Mouse (Mus musculus) c-Kit-negative CD71-positive TER-119-positive erythroid progenitor cells, embryonic 14.5 days (primary cell): ENCODE measurements around the gene Cadm1.

Experiments
- DNase-seq: peaks from one replicate; pipeline ENCODE4 v3.0.0-alpha.2; 2013; ENCODE audit warnings: low read depth, low spot score

Cadm1 gene

DNA sequence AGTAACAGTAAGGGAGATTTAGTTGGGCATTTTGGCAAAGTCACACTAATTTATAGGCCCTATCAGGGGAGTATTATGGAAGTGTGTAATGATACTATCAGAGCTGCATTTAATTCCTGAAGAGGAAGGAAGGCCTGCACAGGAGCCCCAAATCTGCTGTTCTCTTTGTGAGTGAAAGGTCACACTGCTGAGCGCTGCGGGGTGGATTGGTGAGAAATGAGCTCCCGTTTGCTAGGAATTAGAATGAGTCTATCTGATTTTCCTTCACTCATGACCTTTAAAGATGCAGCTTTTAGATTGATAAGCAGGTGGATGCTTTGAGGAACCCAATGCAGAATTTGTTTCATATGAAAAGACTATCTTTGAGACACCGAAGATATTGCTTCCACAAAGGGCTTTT, 208.8 kb downstream of the Cadm1 start:
- DNase-seq, result no peak

DNA sequence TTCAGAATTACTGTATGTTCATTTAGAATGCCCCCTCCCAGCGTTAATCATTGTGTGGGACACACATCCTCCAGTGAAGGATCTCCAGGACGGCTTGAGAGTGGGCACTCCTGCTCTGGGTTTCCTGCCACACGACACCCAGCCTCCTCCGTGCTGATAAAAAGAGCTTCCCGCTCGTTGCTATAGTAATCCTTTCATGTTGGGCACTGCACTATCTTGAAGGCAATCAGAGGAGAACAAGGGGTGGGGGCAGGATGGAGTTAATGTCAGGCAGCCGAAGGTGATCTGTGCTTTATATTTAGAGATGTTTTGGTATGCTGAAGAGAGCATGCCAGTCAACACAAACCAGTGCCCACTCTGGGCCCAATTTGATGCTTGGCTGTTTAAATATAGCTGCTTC, 209.3 kb downstream of the Cadm1 start:
- DNase-seq, result no peak

DNA sequence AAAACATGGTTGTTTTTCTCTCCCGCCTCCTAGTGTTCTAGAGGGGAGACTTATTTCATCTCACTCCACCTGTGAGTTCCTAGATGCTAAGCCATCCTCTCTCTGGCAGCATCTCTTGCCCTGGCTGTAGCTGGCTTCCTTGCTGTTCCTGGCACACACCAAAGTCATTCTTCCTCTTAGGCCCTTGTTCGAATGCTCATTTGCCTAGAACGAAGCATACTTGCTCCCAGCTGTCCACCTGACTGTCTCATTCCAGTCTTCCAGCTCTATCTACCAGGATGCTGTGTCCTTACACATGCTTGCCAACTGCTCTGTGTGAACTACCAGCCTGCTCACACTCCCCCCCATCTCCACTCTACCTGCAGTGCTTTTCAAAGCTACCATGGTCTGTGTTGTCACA, 211.8 kb downstream of the Cadm1 start:
- DNase-seq, result no peak

DNA sequence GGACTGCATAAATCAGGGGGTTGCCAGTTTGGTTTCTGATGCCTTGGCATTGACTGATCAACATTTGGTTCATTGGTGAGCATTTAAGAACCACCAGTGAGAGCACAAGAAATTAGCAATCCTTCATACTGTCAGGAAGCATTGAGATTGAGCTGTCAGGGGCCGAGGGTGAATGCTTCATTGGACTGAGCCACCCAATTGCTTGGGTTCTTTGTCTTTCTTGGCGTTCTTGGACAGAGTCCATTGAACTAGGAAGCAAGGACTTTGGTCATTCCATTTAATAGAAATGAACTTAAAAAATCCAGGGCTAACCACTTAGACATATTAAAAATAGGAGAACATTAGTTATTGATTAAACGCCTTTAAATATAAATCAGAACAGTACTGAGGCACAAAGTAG, 214.9 kb downstream of the Cadm1 start:
- DNase-seq, result no peak

DNA sequence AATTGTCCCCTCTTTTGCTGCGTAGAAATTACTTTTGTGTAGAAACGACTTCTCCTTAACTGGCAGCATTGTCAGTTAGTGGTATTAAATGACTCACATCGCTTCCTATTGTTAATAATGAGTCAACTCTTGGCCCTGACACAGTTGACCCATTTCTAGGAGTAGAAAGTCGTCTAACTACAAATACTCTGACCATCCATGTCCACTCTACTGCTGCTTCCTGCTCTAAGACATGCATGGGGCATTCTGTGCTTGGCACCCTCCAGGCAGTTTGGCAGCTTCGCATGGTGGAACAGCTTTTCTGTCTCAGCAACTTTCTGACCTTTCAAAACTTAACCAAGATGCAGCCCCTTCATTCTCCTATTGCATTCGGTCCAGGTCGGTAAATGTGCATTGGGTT, 215.7 kb downstream of the Cadm1 start:
- no peak for DNase-seq

DNA sequence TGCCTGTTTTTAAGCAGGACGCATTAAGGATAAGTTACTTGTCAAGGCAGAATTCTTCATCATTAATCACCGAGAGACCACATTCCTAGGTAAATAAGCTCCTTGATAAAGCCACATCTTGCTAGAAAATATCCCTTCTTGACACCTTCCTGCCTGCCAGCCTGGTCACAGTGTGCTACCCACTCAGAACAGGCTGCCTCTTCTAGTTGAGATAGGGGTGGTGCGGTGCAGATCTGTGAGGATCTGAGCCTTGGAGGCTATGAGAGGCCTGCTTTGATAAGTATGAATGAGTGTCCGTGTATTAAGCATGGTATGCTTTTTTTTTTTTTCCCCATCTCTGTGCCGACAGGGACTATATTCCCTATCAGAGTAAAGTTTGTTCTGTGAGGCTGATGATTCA, 219.2 kb downstream of the Cadm1 start:
- DNase-seq, result no peak

DNA sequence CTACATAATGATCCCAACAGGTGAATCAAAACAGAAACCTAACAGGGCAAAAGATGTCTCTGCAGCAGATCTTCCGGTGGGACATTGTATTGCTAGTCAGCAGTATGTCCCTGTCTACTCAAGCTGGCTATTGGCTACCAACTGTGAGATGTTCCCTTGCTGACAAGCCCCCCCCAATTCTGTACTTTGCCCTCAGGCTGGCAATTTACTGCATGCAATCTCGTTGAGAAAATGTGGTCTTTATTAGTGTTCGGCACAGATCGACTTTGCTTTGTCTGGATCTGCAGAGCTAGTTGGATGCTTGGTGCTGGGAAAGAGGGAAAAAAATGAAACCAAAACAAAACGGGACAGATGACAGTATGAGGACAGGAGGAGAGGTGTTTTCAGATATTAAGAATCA, 222.5 kb downstream of the Cadm1 start:
- DNase-seq, result no peak

DNA sequence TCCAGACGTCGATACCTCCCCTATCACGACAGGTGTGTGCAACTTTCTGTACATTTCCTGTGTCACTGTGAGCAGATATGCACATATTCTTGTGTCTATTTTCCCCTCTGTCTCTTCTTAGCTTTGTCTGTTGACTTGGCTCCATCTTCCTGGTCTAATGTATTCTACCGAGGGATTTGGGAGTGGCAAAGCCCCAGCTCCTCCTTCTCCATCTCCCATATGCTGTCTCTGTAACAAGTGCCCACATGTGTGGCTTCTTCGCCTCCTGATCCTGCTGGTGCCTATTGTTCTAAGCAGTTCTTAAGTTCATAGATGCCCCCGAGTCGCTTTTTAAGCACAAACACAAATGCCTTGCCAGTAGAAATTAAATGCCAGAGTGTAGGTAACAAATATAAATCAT, 223.2 kb downstream of the Cadm1 start:
- no peak for DNase-seq

DNA sequence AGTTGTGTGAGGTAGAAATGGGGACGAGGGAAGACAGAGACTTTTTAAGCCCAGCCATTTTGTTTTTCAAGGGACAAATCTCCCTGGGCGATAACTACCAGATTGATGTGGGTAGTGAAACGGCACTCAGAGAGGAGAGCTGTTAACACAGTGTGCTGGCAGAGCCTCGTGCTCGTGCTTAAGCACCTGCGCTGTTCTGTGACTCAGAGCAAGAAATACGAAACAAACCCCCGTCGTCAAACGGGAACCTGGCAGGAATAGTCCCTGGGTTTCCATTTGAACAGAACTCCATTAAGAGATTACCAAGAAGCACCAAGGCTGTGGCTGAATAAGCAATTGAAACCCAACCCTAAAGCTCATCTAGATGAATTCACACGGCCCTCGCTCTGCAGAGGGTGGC, 225.1 kb downstream of the Cadm1 start:
- no peak for DNase-seq

DNA sequence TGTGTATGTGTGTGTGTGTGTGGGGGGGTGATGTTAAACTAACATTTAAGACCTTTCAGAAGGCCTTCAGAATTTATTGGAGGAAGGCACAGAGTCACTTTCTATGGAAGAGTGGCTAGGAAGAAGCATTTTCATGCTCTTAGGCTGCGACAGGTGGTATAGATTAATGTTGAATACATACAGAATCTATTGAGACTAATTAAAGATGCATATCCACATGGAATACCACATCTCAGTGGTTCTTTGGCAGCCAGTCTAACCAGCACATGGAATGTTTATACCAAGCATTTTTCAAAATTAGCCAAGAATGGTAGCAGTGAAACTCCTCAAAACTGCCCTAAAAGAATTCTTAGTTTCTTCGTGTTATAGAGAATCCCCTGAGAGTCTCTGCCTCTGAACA, 227.8 kb downstream of the Cadm1 start:
- no peak for DNase-seq

DNA sequence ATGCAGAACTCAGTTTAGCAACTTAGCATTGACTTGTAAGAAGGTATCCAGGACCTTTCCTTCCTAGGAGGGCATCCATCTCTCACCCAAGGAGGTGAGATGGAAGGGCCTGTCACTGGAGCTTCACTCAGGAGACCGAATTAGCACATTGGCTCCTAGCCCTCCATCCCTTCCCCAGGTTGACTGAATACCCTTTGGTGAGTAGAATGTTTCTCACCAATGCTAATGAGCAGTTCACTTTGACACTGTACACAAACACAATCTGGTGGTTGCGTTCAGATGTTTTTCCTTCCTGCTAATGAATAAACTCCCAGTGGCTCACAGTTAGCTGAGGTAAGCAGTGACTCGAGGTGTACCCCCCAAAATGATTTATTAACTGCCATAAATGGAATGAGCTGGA, 228.3 kb downstream of the Cadm1 start:
- DNase-seq, result no peak

DNA sequence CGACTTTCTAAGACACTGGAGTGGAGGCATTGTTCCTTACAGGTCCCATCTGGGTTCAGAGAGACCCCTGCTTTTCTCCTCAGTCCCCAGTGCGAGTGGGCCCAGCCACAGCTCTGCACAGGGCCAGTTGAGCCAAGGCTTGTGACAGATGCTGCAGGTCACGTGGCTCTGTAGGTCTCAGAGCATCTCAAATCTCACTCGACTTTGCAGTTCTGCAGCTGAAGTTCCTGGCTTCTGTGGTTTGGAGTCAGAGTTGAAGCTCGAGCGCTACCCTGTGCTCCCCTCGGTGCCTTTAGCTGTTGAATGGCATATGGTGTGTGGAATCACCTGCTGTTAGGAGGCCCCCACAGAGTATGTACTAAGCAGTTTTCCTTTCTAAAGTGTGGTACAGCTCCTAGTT, 229.8 kb downstream of the Cadm1 start:
- DNase-seq, result no peak

DNA sequence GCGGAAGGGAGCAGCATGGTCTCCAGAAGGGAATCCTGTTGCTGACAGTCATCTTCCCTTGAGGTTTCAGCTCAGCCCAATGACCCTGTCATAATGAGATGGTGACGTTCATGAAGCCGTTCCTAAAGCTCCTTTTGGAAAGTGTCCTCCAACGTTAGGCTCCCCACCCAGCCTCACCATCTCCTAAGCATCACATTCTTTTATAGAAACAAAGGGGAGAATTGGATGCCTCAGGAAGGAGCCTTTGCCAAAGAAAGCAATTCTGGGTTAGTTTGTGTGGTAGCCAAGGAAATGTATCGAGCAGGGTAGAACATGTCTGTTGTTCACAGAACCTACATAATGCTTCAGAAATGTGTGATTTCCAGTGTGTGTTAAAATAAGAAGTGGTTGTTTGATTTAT, 231.6 kb downstream of the Cadm1 start:
- DNase-seq, result no peak

DNA sequence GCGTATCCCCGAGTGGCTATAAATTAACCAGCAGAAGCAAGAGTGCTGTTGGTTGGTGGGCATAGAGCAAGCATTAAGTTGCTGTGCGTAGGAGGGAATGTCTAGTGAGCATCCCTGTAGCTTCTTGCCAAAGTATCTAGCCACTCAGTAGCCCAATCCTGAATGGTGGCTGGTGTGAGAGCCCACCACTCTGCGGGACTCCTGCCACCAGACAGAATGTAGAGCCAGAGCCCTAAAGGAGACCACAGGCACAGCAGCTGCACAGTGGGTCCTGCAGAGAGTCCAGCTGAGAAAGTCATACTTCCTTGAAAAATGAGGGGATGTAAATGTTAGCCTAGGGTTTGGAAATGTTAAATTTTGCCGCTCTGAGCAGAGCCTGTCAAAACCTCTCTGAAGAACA, 232.9 kb downstream of the Cadm1 start:
- DNase-seq, result no peak

DNA sequence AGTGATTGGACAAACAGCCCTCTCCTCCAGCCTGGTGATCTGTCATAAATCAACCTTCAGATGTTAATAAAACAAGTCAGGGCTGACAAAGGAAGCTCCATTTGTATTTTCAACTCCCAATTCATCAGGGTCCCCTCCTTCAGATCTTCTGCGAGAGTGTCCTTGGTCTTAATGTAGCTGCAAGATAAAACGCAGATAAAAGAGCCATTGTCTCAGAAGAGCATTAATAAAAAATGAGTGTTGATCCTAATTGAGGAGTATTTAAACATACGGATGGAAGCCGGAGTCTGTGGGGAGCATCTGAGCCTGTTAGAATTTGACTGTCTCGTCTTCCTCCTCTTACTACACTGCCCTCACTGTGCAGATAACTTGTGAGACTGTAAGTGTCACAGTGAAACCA, 234.9 kb downstream of the Cadm1 start:
- DNase-seq, result no peak

DNA sequence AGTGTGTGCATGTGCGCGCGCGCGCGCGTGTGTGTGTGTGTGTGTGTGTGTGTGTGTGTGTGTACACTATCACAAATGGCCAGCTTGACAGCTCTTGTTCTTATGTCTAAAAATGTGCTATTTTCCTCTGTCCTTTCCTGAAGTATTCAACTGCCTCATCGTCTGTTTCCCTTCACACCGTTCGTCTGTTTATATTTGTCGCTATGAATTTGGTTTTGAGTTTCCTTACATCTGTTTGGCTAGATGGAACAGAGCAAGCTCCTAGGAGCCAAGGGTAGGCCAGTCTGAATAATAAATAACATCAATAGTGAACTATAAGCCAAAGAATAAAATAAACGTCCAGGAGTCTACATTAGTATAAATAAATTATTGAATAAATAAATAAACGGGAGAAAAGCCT, 235.3 kb downstream of the Cadm1 start:
- DNase-seq, result no peak

DNA sequence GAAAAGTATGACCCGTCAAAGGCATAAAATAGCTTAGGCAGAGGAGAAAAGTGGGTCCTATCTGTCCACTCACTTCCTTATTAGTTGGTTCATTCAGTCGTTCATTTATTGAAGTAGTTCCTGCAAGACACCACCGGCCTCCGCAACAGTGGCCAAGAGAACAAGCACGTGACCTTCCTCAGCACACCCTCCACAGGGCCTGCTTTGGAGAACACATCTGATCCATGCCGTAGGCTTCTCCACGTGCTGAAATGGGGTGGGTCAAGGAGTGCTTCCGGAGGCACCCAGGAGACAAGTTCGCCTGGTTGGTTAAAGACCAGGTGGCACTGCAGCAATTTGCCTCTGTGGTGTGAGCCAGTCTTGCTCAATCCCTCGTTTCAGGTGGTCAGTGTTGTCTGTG, 236.4 kb downstream of the Cadm1 start:
- no peak for DNase-seq

DNA sequence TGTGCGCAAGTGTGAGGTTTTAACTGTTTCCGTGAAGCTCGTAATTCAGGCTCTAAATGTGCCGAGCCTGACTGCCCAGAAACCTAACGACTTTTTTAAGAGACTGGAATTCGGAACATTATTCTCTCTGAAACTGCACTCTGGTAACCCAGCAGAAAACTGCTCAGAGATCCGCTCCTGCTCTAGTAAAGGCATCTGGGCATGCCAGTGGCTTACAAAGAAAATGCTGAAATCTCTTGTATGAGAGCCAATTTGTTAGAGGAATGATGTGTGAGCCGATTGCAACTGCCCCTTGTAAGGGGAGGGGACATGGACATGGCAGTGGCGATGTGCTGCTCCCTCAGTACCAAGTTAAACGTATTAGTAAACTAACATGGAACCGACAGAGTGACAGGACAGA, 240.9 kb downstream of the Cadm1 start:
- DNase-seq, result no peak

DNA sequence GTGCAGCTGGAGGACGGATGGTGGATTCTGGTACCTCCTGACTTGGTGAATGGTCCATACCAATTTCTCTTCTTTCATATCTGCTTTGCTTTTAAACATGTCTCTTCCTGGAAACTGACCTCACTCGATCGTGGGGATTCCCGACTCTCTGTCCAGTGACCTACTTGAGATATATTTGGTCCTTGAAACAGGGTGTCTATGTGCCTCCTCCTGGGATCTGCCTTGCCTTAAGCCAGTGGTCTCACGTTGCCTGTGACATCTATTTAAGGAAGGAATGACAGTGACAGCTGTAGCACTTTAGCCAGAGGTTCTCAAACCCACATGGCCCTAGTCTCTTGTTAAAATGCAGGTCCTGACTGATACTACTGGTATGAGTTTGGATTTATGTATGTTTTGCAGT, 242.0 kb downstream of the Cadm1 start:
- DNase-seq, result no peak

DNA sequence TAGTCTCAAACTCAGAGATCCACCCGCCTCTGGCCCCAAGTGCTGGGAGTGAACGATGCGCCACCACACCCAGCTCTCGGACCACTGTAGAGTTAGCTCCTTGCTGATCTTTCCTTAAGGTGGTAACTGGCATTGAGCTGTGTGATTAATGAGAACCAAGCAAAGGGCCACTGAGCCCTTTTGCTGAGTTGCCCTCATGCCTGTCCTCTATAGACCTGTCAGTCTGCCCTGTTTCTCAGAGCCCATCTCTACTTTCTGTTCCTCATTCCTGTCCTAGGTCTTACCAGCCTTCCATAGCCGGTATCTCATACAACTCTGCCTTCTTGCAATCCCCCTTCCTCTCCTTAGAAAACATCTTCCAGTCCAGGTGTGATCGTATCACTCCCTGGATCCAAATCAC, 242.8 kb downstream of the Cadm1 start:
- DNase-seq, result no peak

DNA sequence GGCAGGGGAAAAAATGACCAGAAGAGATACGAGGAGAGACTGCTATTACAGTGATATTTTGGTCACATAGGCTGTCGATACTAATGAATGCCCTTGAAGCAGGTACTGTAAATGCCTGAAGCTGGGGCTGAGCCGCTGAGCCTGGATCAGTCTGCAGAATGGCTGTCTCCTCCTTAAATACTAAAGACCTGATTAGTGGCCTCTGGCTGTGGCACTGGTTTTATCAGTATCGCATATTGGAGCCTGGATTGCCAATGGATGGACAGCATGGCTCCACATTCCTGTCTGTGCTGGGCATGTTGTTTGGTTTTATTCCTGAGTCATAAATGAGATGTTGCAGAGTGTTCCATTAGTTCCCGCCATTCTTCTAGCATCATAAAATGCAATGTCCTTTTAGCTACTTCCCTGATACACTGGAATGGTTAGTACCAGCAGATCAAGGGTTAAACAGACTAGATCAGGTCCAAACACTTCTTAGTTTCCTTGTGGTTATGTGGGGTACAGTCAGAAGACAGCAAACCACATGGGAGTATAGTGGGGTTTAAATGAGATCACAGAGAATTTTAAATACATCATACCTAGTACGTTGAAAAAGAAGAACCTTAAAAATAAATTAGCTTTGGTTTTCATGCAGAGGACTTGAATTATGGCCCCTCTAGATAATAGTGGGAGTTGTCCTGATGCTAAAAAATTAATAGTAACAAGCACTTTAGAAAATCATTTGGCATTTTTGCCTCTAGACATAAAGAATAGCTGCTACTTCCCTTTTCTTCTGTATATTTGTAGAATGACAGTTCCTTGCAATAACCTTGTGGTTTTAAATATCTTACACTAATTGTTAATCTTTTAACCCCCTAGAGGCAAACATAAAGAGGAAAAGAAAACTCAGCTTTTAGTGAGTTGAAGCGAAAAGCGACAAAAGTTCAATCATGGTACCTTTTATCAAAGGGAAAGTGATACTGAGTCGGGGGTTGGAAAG, 247.3 kb downstream of the Cadm1 start:
- no peak for DNase-seq

DNA sequence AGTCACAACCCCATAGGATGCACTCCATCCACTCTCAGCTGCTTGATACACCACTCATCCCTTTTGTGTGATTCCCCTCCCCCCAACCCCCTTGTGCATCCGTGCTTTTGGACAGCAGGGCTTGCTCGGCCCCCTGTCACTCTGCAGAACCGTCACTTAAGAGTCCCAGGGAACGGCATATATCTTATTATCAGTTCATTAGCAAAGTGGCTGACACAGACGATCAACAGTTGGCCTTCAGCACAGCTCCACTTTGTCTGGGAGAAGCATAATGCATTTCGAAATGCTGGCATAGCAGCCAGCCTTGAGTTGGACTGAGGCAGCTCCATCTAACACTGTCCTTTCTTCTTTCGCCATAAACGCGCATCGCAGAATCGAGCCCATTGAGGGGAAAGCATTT, 248.5 kb downstream of the Cadm1 start:
- no peak for DNase-seq

DNA sequence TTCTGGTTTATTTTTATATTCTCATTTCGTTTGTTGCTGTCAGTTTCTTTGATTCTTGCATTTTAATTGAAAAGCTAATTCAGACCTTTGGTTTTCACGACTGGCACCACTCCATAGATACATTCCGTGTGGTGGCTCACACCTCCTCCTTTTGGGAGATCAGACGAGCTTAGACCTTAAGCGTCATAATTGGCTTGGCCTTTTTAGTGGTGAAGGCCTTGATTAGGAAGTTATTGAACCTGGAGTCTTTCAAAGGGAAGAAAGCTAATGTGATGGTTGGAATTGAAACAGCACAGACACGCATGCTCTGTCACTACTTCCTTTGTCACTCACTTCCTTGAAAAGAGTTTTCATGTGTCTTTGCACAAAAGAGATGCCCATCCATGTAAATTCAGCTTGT, 249.3 kb downstream of the Cadm1 start:
- DNase-seq, result no peak

DNA sequence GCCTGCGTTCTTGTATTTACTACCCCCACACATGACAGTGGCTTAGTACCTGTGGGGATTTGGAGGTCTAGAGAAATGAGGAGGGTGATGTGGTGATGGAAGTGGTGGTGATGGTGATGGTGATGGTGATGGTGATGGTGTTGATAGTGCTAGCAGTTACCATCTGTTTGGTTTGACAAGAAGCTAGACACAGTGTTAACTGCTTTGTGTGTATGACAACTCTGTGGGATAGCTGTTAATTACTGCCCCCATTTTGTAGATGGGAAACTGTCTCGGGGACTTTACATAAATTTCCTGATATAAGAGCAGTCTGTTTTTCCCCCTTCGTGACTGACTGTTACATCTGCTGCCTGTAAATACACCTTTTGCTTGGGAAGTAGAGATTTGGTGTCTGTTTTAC, 256.7 kb downstream of the Cadm1 start:
- DNase-seq, result no peak
